Mouse (Mus musculus) forebrain, embryonic 16.5 days (tissue): Measurements from ENCODE around the gene Aak1. TPM values are rescaled to one million over a fixed set of nuclear protein-coding genes. Genes with fewer than 3 reads are reported as not detected.
"Not testable (repeated sequence)": the region's sequence is repeated elsewhere in the genome, so short reads cannot be mapped to it uniquely, and the experiment has no call there.

Experiments used
- ATAC-seq: fragments of 200-750 bp; cut with Nextera tagmentation; 2 replicates; pipeline ENCODE4 v1.8.0; 2017; ENCODE audit warnings: mild to moderate bottlenecking, moderate library complexity
- H3K27ac ChIP-seq: fragments of 300-500 bp; sonication (generic); 2 replicates; pipeline ENCODE4 v1.5.1; 2014; ENCODE audit warnings: low read length, control low read depth
- H3K27me3 ChIP-seq: fragments of 300-500 bp; sonication (generic); replicated peaks from 2 replicates; pipeline ENCODE4 v1.6.1; 2014; ENCODE audit warnings: low read length; ENCODE audit not compliant: control insufficient read depth, insufficient read depth
- H3K36me3 ChIP-seq: fragments of 300-500 bp; sonication (generic); 2 replicates; pipeline ENCODE4 v1.6.1; 2014; ENCODE audit not compliant: control insufficient read depth, insufficient read depth
- H3K4me1 ChIP-seq: fragments of 300-500 bp; sonication (generic); replicated peaks from 2 replicates; pipeline ENCODE4 v1.6.1; 2014; ENCODE audit warnings: low read length; ENCODE audit not compliant: control insufficient read depth, insufficient read depth
- H3K4me2 ChIP-seq: fragments of 300-500 bp; sonication (generic); 2 replicates; pipeline ENCODE4 v1.6.1; 2014; ENCODE audit warnings: mild to moderate bottlenecking, low read length, control low read depth
- H3K4me3 ChIP-seq: fragments of 300-500 bp; sonication (generic); replicated peaks from 2 replicates; pipeline ENCODE4 v1.5.1; 2014; ENCODE audit warnings: mild to moderate bottlenecking, low read length, control low read depth
- H3K9ac ChIP-seq: fragments of 300-500 bp; sonication (generic); replicated peaks from 2 replicates; pipeline ENCODE4 v1.6.1; 2014; ENCODE audit warnings: low read depth, low read length, control low read depth
- H3K9me3 ChIP-seq: fragments of 300-500 bp; sonication (generic); 2 replicates; pipeline ENCODE4 v1.6.1; 2016; ENCODE audit warnings: low read length; ENCODE audit not compliant: control insufficient read depth
- WGBS: fragments of 180-500 bp; shearing (Covaris S2); extraction: QIAGEN DNeasy Blood & Tissue Kit; methylation state at CpG from one replicate; pipeline ENCODE4 v1.1.7; 2014; 5-methylcytosine and 5-hydroxymethylcytosine counted together
- polyA plus RNA-seq: library from polyadenylated mRNA; unstranded; fragments of >200 nt; fragmentation: Nextera tagmentation; extraction: Ambion mirVana; gene quantifications from 2 replicates; pipeline ENCODE4 v1.2.1, GENCODE M21; 2015

Gene Aak1
- polyA plus RNA-seq, 1 experiment from 2014 or later, result 36.8 TPM

GRCm38 (mm10) chr6:86871783-86872182, 22.5 kb downstream of the Aak1 start:
- no peak overlapping the region for H3K4me2 ChIP-seq
- H3K9ac ChIP-seq, result no peak overlapping the region
- H3K4me1 ChIP-seq, result no peaks in the 10 kb centered on the region
- no peak for ATAC-seq
- H3K27ac ChIP-seq, result no peak overlapping the region
- H3K4me3 ChIP-seq, result no peak overlapping the region
- H3K36me3 ChIP-seq, result no peaks in the 10 kb centered on the region
- H3K27me3 ChIP-seq, result no peaks in the 10 kb centered on the region
- 94% methylated on average over 10 of the region's 10 CpGs for WGBS
- no peaks in the 10 kb centered on the region for H3K9me3 ChIP-seq

- H3K4me1 ChIP-seq, result peaks cover 4% of the 10 kb centered on the region; the same call in 1 of the 2 replicates
- H3K9me3 ChIP-seq, result no peaks in the 10 kb centered on the region
- no peak for ATAC-seq
- H3K27me3 ChIP-seq, result no peaks in the 10 kb centered on the region
- 88% methylated on average over 6 of the region's 6 CpGs for WGBS
- H3K27ac ChIP-seq, result no peak overlapping the region
- H3K4me2 ChIP-seq, result no peak overlapping the region
- H3K9ac ChIP-seq, result no peak overlapping the region
- no peak overlapping the region for H3K4me3 ChIP-seq
- H3K36me3 ChIP-seq, result no peaks in the 10 kb centered on the region
Measured at GRCm38 (mm10) chr6:86874711-86875375, 25.5 kb downstream of the Aak1 start.

GRCm38 (mm10) chr6:86876451-86876850, 27.1 kb downstream of the Aak1 start:
- Histone ChIP-seq H3K4me2 (no peak overlapping the region), H3K9ac (no peak overlapping the region), H3K4me1 (peaks cover 8% of the 10 kb centered on the region; the same call in 1 of the 2 replicates), H3K27me3 (no peaks in the 10 kb centered on the region), H3K27ac (no peak overlapping the region), H3K4me3 (no peak overlapping the region), H3K36me3 (no peaks in the 10 kb centered on the region), H3K9me3 (no peaks in the 10 kb centered on the region)
- whole genome bisulfite sequencing, result 8% methylated on average over 1 of the region's 1 CpGs
- ATAC-seq, result no peak

- H3K27ac ChIP-seq, result peak overlapping the region; percentile 60
- 92% methylated on average over 3 of the region's 3 CpGs for WGBS
- H3K36me3 ChIP-seq, H3K9ac ChIP-seq, H3K9me3 ChIP-seq, H3K4me1 ChIP-seq, H3K4me2 ChIP-seq, ATAC-seq, H3K4me3 ChIP-seq, H3K27me3 ChIP-seq: not testable (repeated sequence)
Measured at GRCm38 (mm10) chr6:86878656-86879055, 29.3 kb downstream of the Aak1 start.

GRCm38 (mm10) chr6:86879314-86879713, 30.0 kb downstream of the Aak1 start:
- Histone ChIP-seq H3K27me3 (no peaks in the 10 kb centered on the region), H3K4me3 (no peak overlapping the region), H3K36me3 (no peaks in the 10 kb centered on the region), H3K4me2 (no peak overlapping the region), H3K9ac (no peak overlapping the region), H3K9me3 (no peaks in the 10 kb centered on the region), H3K4me1 (peaks cover 8% of the 10 kb centered on the region; the same call in 1 of the 2 replicates), H3K27ac (peak overlapping the region; percentile 60)
- peak; percentile 75 for ATAC-seq
- 55% methylated on average over 4 of the region's 4 CpGs for WGBS

- Histone ChIP-seq H3K4me2 (no peak overlapping the region), H3K27me3 (no peaks in the 10 kb centered on the region), H3K27ac (no peak overlapping the region), H3K36me3 (no peaks in the 10 kb centered on the region), H3K4me1 (peaks cover 7% of the 10 kb centered on the region; the same call in 1 of the 2 replicates), H3K4me3 (no peak overlapping the region), H3K9me3 (no peaks in the 10 kb centered on the region), H3K9ac (no peak overlapping the region)
- WGBS, result 91% methylated on average over 2 of the region's 2 CpGs
- no peak for ATAC-seq
Measured at GRCm38 (mm10) chr6:86884230-86884629, 34.9 kb downstream of the Aak1 start.

- Histone ChIP-seq H3K4me3 (no peak overlapping the region), H3K36me3 (no peaks in the 10 kb centered on the region), H3K27me3 (no peaks in the 10 kb centered on the region), H3K9me3 (no peaks in the 10 kb centered on the region), H3K4me1 (peaks cover 5% of the 10 kb centered on the region; the same call in 1 of the 2 replicates), H3K9ac (no peak overlapping the region), H3K27ac (no peak overlapping the region), H3K4me2 (no peak overlapping the region)
- WGBS, result 85% methylated on average over 6 of the region's 6 CpGs
- ATAC-seq, result no peak
Measured at GRCm38 (mm10) chr6:86884746-86885145, 35.4 kb downstream of the Aak1 start.

- Histone ChIP-seq H3K9me3 (no peaks in the 10 kb centered on the region), H3K36me3 (no peaks in the 10 kb centered on the region), H3K4me1 (no peaks in the 10 kb centered on the region), H3K27me3 (no peaks in the 10 kb centered on the region), H3K4me2 (no peak overlapping the region), H3K9ac (no peak overlapping the region), H3K27ac (no peak overlapping the region), H3K4me3 (no peak overlapping the region)
- WGBS, result 81% methylated on average over 6 of the region's 6 CpGs
- ATAC-seq, result no peak
Measured at GRCm38 (mm10) chr6:86885816-86886529, 36.7 kb downstream of the Aak1 start.

GRCm38 (mm10) chr6:86886803-86887202, 37.5 kb downstream of the Aak1 start:
- Histone ChIP-seq H3K27ac (no peak overlapping the region), H3K4me1 (no peaks in the 10 kb centered on the region), H3K36me3 (no peaks in the 10 kb centered on the region), H3K9me3 (no peaks in the 10 kb centered on the region), H3K4me3 (no peak overlapping the region), H3K27me3 (no peaks in the 10 kb centered on the region), H3K4me2 (no peak overlapping the region), H3K9ac (no peak overlapping the region)
- ATAC-seq, result no peak
- 67% methylated on average over 4 of the region's 4 CpGs for WGBS
